Mouse (Mus musculus) v-Abl transformed pro-B cells (cell line): ENCODE measurements at regions not wholly inside any gene's neighbourhood (a gene's known extent, or its start where the extent isn't known, plus 50 kb on each side); places are given as distances from the start of the nearest gene placed in this dataset.

Experiments used
- in situ Hi-C, 2 experiments: fragments of 400-800 bp; cut with MboI; formaldehyde crosslinking; loops; one replicate each; pipeline ENCODE4 v1.15.1; 2025; ENCODE audit not compliant: unreplicated experiment in 2 of 2

DNA sequence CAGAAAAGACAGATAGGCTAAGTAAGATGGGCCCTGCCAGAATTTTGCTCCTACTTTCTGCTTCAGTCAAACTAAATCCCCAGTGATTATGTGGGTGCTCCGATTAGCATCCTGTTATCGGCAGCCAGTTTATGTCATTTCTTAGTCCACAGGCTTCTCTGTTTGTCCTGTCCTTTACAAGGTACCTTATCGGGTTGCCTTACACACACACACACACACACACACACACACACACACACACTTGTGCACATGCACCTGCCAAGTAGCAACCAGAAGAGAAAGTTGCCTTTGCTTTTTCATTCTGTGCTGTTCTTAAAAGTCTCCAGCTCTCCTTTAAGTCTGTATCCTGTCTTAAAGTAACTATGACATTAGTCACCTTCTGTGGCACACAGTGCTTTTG, 235.8 kb upstream of the Ankrd55 start:
- in situ Hi-C loops: no loop called here

DNA sequence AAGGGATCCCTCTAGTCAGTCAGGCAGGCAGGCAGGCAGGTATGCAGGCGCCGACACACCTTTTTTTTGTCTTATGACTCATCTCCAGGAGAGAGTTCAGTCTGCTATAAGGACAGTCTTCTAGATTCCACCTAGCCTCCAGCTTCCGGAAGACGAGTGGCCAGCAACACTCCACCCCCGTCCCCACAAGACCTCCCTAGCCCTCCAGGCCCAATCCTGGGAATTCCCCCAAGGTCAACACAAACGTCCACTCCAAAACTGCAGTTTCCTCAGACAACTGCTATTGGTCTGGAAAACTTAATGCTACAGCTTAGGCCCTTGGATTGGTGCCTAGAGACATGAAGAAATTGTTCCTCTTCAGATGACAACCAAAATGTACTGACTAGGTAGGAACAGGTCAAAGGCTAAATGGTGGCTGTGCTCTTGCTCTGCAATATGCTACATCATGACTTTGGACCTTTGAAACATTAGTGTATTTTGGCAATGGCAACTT, 233.3 kb upstream of the Ankrd55 start:
- in situ Hi-C loops: no loop called here

DNA sequence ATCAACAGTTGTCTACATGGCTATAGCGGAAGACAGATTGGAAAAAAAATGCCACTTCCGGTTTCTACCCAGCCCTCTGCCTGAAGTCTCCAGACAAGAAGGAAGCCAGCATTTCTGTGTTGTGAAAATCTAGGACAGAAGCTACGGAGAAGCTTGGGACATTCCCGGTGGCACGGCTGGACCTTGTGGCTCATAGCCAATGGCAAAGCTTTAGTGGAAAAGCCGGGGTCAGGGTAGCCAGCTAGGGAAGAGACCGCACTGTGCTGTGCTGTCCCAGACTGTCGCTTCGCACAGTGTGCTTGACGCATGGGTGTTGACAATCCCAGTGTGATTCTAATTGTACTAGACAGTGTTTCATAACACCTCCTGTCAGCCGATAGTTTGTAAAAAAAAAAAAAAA, 230.0 kb upstream of the Ankrd55 start:
- in situ Hi-C loops: no loop called here

DNA sequence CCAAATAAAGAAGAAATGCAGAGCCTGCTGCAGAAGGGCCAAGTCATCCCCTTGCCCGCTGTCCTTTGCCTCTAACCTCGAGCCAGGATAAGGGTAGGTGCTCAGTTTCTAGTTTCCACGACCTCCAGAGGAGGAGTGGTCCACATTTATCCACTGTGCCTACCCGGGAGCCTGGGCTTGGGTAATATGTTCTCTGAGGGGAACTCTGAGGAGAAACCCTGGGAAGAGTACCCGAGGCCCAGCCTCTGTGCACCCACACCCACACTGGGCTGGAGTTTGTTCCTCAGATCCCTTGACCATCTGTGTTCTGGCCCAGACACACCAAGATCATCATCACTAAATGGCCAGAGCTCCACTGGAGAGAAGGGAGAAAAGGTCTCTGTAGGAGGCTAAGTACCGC, 229.5 kb upstream of the Ankrd55 start:
- in situ Hi-C loops: no loop called here

DNA sequence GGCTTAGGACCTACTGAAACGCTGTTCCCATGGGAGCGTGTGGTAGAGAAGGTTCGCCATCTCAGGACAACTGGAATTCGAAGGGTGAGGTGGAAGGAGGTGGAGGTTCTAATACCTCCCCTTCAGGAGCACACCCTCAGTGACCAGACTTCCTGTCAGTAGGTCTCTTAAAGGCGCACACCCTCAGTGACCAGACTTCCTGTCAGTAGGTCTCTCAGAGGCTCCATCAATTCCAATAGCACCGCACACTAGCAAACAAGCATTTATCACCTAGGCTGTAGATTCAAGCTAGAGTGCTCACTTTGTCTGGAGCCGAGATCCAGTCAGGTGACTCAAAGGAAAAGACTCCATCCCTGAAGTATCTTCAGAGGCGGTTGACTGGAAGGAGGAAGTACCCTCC, 226.2 kb upstream of the Ankrd55 start:
- in situ Hi-C loops: no loop called here

DNA sequence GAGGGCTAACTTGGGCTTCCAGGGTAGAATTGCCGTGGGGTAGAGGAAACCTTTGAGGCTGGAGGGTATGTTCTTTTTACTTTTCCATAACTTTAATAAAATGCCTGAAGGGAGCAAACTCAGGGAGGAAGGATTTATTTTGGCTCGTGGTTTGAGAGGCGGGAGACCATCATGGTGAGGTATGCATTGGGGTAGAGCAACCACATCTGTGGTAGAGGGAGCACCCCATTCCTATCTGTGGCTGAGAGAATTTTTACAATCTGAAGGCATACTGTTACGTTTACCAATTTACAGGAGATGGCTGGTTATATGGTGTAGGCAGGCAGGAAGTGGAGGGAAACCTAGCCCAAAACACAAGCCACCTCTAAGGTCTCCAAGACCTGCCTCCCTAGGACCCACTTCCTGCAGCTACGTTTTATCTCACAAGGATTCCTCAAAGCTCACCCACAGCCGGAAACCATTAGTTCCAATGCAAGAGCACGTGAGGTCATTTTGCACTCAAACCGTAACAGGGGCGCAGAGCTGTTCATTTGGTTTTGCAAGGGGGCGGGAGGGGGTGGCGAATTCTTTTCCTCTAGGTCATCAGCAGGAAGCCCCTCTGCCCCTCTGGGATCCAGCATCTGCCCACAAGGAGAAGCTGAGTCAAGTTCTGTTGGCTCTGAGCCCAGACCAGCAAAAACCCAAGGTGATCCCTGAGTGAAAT, 224.7 kb upstream of the Ankrd55 start:
- in situ Hi-C loops: no loop called here

DNA sequence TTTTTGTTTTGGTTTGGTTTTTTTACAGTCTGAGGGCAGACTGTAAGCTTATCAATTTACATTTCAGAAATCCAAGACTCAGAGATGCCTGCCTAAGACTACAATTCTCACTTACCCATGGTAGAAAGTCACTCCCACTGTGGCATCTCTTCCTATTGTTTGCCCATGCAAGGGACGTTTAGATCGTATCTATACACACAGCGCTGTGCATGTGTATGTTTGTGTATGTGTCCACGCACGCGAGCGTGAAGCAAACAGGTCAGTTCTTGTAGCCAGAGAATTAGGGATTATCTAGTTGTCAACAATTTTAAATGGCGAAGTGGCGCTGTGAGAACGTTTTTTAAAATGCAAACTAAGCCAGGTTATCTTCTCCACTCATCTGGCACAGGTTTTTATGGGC, 223.6 kb upstream of the Ankrd55 start:
- in situ Hi-C loops: no loop called here

DNA sequence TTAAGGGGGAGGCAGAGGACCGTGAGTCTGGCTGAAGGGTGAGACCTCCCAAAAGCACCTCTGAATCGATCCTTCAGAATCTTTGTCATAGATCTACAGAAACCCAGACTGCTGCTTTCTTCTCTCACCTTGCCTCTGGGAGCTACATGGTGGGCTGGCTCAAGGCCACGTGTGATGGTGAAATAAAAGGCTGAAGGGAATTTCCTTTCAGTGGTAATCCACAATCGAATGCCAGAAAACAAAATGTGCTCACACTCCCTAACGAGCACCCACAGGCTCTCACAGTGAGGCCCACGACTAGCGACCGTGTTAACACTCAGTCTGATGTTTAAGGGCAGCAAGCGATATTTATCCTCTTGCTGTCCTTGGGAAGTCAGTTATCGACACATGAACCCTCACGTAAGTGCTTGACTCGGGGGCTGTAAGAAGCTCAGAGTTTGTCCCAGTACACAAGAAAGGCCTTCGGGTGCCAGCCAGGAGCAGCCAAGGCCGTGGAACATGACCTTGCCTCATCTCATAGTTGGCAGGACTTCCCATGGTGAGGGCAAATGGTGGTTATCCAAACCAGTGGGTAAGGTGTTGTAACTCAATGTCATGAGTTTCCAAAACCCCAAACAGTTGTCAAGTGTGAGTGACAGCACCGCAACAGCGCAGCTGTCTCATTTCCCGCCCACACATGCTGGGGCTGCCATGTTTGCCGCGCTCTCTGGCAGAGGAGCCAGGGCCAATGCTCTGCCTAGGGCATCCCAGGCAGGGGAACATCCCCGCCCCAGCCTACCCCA, 221.0 kb upstream of the Ankrd55 start:
- in situ Hi-C loops: no loop called here

DNA sequence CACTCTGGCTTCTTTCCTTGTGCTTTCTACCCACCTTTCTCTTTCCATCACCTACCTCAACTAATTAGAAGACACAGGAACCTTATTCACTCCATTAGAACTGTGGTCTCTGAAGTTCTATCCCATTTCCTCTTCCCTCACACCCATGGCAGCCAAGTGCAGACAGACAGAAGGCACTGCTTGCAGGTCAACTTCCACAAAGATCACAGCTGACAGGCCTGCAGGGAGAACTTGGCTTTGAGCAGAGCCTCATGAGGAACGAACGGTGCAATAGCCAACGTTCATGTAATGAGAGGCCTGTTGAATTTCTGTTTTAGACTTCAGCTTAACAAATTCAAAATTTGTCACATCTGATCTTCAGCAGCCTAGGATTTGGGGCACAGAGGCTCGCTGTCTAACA, 217.5 kb upstream of the Ankrd55 start:
- in situ Hi-C loops: no loop called here

DNA sequence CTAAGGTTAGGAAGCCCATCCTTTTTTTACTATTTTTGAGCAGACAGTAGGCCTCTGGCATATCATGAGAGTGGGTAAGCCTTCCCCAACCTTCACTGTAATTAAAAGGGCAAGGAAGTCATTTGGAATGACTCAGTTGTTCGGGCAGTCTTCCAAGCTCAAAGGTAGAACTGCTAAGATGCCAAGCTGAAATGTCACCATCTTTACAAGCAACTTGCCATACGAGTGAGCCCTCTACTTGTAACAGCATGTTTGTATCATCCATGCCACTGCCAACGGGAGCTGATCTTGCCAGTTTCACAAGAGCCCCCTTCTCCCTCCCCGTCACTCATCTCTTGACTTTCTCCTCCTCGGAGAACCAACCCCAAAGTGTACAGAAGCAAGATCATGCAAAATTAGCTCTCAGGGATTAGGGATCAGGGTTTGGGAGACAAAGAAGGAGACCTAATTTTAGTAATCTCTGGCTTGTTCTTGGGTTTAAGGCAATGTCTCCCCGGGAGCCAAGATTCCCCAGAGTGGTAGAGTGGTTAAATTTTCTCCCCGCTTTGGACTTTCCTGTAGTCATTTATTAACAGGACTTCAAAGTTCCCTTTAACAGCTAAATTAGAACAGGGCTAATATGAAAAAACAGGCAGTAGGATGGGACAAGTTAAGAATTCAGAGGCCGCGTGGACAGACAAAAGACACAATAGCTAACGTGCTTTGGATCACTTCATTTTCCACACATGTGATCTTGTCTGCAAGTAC, 216.9 kb upstream of the Ankrd55 start:
- in situ Hi-C loops: no loop called here

DNA sequence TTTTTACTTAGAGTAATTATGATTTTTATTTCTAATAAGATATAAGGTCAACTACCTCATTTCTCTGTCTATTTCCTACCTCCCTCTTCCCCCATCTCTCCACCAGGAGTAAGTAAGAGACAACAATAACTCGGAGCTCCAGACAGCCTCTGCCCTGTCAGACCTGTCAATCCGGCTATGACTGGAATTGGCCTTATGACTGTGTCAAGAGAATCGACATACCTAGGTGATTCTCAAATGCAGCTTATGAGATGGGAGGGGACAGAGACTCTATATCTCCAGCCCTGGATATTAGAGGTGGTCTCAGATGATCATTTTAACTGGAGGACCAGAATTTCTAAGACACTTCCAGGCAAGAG, 216.3 kb upstream of the Ankrd55 start:
- in situ Hi-C loops: no loop called here

DNA sequence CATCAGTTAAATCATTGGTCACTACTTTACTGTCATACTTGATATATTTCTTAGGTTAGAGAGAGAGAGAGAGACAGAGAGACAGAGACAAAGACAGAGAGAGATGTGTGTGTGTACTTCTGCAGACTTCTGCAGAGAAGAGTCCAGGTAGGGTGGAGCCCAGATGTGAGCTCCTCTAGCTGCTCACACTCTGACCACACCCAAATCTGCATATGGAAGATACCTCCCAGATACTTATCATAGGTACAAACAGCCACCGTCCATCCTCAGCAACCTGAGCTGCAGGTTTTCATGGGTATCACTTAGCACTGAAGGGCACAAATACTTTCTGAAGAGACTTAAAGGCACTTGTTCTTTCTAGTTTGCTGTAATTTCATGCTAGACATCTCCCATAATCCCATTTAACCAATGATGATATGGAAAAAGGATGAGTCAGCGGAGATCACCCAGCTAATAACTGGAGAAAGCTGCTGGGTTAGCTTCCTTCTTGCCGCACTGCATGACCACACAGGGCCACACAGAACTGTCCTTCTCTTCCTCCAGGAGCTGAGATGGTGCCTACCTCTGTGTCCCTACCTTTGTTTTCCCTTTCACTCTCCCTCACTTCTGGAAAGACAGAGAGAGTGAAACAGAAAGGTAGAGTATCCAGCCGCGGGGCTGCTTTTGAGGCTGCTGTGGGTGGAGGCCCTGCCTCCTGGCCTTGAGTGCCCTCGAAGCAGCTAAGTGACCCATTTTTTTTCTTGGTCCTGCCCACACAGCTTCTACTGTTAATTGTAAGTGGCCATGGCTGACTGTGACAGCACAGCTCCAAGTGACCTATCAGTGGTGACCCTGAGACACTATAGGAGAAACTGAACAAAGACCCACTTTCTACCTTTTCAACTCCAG, 214.5 kb upstream of the Ankrd55 start:
- in situ Hi-C loops: no loop called here

DNA sequence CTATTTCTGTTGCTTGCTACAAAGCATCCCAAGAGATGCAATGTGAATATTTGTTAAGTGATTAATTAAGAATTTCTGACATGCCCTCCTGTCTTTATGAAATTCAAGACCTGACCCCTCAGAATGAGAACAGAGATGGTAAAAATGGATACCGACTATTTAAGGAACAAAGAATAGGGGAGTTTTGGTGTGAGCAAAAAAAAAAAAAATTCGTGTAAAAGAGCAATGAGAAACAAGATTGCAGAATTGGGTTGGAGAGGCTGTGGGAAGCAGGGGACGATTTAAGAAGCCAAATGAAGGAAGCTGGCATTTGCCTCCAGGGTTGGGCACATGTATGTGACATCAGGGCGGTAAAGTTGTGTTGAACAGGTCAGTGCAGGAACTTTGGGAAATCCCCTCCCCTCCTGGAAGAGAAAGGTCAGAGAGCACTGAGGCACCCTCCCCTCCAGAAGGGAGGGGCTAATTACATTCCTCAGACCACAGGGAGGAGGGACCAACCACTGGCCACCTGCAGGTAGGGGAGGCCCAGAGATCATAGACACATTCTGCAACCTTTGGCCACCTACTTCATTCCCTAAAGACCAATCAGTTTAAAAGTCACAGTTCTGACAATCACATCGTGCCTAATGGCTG, 212.3 kb upstream of the Ankrd55 start:
- in situ Hi-C loops: no loop called here

DNA sequence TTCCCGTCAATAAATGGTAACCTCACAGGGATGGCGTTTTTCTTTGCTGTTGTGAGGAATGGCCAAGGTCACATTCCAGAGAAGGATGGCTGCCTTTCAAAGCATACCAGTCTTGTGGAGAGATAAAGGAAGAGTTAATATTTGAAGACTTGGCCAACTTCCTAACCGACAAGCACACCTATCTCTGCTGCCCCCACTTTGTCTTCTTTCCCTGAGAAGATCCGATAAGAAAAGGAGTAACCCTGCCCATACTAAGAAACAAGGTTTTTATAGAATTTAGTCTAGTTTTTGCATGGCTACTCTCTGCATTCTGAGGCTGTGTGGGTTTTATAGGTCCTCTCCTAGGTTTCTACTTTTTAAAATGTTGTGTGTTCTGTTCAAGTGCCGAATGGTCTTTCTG, 210.2 kb upstream of the Ankrd55 start:
- in situ Hi-C loops: no loop called here

DNA sequence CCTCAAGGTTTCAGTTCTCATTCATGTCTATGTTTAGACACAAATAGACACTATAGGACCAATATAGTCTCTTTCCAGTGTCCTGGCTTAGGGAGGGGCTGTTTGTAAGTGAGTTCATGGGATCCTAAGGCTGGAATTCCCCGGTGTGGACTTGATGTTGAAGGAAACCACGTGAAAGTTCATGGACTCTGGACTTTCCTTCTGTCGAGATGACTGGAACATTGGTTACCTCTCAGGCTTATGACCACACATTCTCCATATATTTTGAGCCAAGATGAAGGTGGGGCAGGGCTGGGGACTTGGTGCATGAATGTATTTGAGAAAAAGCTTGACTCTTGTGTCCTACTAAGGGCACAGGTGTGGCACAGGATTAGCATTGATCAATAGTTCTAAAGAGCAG, 206.3 kb upstream of the Ankrd55 start:
- in situ Hi-C loops: no loop called here

DNA sequence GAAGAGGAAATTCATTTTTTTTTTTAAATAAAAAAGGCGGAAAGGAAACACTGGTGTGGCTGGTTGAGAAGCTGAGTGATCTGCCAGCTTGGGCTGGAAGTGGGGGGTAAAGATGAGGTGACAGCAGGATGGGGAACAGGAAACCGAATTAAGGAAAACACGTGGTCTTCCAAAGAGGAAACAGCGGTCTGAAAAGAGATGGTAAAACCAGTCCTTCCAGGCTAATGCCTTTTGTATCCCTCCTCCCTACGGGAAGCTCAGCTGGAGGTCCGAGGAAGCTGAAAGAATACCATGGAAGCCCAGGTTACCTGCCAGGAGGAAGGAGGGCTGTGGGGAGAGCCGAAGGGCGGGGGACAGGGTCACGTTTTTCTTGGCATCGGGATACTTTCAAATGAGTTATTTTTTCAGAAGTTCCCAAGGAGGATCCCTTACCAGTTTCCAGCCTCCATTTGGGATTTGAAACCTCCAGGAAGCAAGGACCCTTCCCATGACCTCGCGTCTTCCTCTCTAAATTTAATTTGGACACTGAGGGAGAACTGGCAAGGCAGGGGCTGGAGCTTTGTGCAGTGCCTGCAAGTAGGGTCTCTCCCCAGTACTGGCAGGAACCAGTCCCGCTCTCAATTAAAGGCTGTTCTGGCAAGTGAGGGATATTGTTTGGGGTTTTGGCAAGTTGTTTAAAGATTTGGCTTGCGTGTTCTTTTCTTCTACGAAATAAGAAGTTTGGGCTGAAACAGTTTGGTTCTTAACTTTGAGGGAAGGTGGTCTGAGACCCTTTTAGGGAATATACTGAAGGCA, 203.6 kb upstream of the Ankrd55 start:
- in situ Hi-C loops: no loop called here

DNA sequence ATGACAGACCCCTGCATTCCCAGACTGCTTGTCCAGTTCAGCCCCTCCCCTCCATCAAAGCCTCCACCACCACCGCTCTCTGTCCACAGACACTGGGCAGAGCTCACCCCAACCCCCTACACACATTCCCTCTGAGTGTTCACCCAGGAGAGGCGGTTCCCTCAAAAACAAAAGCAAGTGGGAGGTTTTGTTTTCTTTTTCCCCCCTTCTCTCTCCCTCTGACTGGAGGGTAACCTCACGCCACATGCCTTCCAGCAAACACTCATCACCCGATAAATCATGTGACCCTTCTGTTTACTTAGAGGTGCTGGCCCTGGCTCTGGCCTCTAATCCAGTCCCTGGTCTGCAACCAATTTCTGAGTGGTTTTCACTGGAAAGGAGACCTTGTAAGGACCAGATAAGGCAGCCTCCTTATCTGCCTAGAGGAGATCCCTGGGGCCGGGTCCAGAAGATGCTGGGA, 199.9 kb upstream of the Ankrd55 start:
- in situ Hi-C loops: no loop called here

DNA sequence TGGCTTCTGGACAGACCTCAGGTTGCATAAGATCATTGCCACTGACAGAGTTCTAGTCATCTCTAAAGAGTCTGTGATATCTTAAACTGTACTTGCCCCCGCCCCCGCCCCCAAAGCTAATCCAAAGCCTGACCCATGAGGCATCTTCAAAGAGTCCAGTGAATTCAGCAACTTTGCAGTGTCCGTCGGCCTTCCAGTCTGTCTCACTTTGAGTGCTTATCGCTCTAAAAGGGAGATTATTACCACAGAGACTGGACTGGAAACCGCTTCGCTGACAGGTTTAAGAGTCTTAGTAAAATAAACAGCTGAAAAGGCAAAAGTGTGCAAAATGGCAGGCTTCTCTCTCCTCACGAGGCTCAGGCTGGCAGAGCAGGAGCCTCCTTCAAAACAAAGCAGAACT, 197.5 kb upstream of the Ankrd55 start:
- in situ Hi-C loops: no loop called here

DNA sequence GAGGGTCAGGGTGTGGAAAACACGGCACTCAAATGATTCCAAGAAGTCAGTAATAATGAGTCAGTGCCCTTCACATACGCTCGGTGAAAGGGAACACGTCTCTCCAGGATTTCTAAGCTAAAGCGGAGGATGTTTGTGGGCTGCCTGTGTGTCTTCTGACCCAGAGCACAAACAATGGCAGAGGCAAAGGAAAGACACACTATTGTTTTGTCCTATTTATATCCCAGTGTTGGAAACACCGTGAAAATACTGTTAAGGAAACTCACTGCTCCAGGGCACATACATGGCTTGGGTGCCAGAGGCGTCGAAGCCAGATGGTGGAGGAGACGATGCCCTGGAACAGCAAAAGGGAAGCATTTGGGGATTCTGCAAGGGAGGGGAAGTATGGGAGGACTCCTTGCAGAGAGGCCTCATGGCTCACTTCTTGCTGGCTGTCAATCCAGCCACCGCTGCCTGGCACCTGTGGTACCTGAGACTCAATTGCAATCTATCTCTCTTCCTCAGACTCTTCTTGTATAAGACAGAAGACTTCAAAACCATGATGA, 192.6 kb upstream of the Ankrd55 start:
- in situ Hi-C loops: no loop called here
